Mouse (Mus musculus) liver, adult (tissue): ENCODE measurements around the gene Olfr535.
"Not testable (repeated sequence)": the region's sequence is repeated elsewhere in the genome, so short reads cannot be mapped to it uniquely, and the experiment has no call there.

Source experiments
- GATA4 ChIP-seq: IDR thresholded peaks from 2 replicates; pipeline ENCODE4 v1.6.1; 2014; ENCODE audit warnings: mild to moderate bottlenecking, low read length; ENCODE audit not compliant: insufficient replicate concordance

The Olfr535 gene

GRCm38 (mm10) chr7:140483916-140484315, at the start of gene Olfr535:
Gene Olfr535 (plus strand): TSS chr7:140484216.
- TF ChIP-seq GATA4, result no peak

GRCm38 (mm10) chr7:140443141-140443540, 40.9 kb upstream of the Olfr535 start:
- TF ChIP-seq GATA4, result no peak

- TF ChIP-seq GATA4, result not testable (repeated sequence)
Measured at GRCm38 (mm10) chr7:140463070-140463469, 20.9 kb upstream of the Olfr535 start, which contains the start of gene Olfr533. Gene Olfr533 (plus strand): TSS chr7:140463370.

GRCm38 (mm10) chr7:140477886-140478285, 6.1 kb upstream of the Olfr535 start:
- no peak for TF ChIP-seq GATA4

GRCm38 (mm10) chr7:140478733-140479132, 5.3 kb upstream of the Olfr535 start:
- TF ChIP-seq GATA4, result no peak

GRCm38 (mm10) chr7:140488981-140489380, 5.0 kb downstream of the Olfr535 start:
- TF ChIP-seq GATA4, result no peak

GRCm38 (mm10) chr7:140494231-140494630, 10.2 kb downstream of the Olfr535 start:
- no peak for TF ChIP-seq GATA4

GRCm38 (mm10) chr7:140494702-140495101, 10.7 kb downstream of the Olfr535 start:
- no peak for TF ChIP-seq GATA4

- TF ChIP-seq GATA4, result not testable (repeated sequence)
Measured at GRCm38 (mm10) chr7:140507346-140508021, 23.5 kb downstream of the Olfr535 start, which contains the start of gene Olfr536. Gene Olfr536 (minus strand): TSS chr7:140507396.

- no peak for TF ChIP-seq GATA4
Measured at GRCm38 (mm10) chr7:140539746-140540145, 55.7 kb downstream of the Olfr535 start.
